Mouse (Mus musculus) cerebellum, postnatal 36 days (tissue): ENCODE results near the gene Atp5d.
A peak's percentile ranks its signal among the peaks of the same experiment; 100 is the strongest.

Experiments
- DNase-seq, 2 experiments: peaks; one replicate each; pipeline ENCODE4 v3.0.0; 2021 to 2022; ENCODE audit warnings: mixed read lengths in 2 of 2

The Atp5d gene

DNA sequence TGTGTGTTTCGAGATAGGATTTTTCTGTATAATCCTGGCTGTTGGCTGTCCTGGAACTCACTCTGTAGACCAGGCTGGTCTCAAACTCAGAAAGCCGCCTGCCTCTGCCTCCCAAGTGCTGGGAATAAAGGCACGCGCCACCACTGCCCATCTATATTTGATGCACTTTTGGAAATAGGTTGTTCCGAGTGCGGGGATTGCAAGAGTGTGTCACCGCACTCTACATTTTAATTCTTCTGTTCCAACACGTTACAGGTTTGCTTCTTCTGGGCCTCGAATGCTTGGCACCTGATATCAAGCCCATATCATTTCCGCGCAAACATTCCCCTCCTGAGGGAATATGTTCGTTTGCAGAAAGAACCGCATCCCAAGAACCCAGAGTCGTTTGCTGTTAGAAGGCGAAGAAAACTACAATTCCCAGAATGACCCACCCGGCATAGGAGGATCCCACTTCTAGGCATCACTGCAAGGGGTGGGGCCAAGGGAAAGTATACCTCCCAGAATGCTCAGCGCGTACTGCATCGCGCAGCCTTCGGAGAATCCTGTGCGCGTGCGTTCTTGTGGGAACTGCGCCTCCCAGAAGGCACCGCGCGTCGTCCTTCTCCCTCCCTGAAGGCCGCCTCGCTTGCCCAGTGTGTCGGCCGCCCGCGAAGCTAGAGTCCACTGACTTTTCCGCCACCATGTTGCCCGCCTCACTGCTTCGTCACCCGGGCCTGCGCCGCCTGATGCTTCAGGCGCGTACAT lies 3.5 kb downstream of the Atp5d start:
- DNase-seq = peak; percentile 94

DNA sequence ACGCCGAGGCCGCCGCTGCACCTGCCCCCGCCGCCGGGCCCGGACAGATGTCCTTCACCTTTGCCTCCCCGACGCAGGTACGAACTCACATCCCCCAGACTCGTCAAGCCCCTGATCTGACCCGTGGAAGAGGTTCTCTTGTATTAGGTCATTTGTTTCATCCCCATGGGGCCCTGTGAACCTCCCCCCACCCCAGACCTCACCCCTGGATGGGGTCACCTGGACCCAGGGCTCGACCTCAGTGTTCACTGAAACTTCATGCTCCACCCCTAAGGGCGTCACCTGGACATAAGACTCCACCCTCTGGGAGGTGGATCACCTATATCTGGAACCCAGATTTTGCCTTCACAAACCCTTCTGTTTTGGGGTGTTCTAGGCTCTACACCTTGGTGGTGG lies 4.1 kb downstream of the Atp5d start:
- no peak for DNase-seq

DNA sequence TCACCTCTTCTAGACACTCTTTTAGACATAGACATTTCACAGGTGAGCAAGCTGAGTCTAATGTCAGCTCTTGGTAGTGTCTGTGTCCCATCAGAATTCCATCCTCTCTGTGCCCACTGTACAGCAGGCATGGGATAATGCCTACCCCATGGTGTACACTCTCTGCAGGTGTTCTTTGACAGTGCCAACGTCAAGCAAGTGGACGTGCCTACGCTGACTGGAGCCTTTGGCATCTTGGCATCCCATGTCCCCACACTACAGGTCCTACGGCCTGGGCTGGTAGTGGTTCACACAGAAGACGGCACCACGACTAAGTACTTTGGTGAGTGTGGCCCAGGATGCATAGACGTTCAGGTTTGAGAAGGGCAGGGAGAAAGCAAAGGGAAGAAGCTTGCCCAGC lies 5.2 kb downstream of the Atp5d start:
- DNase-seq = no peak

GRCm38 (mm10) chr10:80144159-80144558 lies 5.7 kb downstream of the Atp5d start:
- no peak for DNase-seq

DNA sequence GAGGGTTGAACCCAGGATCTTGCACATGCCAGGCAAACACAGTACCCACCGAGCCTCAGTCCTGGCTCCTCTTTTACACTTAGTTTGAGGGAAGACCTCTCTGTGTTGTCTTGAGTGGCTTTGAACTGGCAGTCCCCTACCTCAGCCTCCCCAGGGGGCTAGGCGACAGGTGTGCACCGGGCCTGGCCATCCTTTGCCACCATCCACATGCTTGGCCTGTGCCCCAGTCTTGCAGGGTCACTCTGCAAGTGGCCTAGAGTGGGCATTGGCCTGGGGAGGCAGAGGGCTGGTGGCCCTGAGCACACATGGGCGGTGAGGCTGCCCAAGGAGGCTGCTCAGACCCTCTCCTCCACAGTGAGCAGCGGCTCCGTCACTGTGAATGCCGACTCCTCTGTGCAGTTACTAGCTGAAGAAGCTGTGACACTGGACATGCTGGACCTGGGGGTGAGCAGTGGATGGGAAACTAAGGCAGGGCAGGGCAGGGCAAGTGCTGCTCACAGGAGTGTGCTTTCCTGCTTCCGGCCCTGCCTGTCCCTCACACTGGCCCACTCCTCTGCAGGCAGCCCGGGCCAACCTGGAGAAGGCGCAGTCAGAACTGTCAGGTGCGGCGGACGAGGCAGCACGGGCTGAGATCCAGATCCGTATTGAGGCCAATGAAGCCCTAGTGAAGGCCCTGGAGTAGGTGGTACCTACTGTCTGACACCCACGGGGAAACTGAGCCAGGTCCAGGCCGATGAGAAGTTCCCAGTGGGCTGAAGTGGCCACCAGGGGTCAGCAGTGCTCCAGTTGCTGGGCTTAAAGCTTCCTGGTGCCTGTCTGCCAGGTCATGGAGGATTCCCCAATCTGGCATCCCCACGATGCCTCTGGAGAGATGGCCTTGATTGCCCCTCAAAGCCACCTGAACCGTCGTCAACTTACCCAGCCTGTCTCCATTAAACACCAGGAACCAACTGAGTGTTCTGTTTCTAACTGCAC lies 6.7 kb downstream of the Atp5d start:
- peak; percentile 83 to 85 for DNase-seq

DNA sequence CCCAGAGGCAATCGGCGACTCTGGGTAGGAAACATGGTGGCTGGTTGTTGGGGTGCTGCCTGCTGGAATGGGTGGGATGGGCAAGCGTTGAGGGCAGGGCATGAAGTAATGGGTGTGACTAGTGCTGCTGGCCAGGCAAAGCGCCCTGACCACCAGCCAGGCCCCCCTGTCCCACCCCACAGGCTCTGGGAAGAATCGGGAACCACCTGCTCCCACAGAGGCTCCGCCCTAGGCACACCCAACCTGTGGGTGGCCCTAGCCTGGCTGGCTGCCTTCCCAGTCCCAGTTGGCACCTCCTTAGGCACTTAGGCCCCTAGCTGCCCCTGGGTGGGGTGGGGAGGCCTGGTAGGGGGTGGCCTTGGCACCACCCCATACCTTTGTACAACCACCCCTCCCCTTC lies 7.5 kb downstream of the Atp5d start:
- DNase-seq = no peak

DNA sequence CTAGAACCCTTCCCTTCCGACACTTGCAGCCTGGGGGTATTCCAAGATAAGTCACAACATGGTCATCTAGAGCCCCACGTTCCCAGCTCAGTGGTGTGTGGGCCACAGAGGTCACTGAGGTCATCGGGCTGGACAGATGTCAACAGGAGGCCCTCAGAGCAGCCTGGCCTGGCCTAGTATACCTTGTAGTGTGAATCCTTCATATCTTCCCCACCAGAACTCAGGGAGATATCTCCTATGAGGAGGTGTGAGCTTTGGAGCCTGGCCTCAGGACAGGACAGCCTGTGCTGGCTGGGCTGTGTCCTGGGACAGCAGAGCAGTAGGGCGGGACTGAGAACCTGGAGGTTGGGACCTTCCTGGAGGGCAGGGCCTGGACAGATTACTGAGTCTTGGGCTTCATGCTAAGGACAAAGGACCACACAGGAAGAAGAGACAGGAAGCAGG lies 8.2 kb downstream of the Atp5d start:
- no peak for DNase-seq

GRCm38 (mm10) chr10:80147146-80147718 lies 8.8 kb downstream of the Atp5d start:
- DNase-seq = no peak

GRCm38 (mm10) chr10:80147719-80148601 lies 9.5 kb downstream of the Atp5d start, which contains the start of gene Midn:
Gene Midn, plus strand, starts transcription at chr10:80148272.
- peak; percentile 62 to 67 for DNase-seq

- DNase-seq = peak; percentile 91 to 95
These were observed 10.3 kb downstream of the Atp5d start for GRCm38 (mm10) chr10:80148610-80149290.

DNA sequence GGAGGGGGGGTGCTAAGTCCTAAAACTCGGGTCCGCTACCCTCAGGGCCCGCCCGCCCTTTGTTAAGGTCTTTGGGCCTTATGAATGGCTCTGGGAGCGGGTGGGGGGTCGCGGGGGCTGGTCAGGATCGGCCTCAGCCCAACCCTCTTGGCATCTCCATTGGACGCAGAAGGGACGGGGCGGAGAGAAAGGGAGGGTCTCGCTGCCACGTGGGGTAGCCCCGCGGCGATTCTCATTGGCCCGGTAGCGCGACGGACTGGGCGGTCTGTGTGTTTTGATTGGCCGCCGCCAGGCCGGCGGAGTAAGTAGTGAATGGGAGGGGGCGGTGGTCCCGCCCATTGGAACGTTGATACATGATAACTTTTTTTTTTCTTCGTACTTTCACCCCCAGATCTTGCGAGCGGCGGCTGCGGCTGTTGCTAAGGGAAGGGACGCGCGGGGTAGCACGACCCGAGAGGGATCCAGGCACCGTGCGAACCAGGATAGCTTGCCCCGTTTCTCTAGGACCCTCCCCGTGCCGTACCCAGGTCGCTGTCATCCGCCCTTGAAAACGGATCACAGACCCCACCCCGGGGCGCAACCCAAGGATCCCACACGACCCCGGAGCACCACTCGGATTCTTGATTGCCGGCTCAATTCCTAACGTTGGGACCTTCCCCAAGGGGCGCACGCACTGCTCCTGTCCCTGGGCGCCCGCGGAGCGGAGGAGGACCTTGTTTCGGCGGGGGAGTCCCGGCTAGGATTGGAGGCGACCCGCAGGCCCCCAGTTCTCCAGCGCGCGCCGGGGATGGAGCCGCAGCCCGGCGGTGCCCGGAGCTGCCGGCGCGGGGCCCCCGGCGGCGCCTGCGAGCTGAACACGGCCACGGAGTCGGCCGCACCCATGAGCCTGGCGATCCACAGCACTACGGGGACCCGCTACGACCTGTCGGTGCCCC lies 11.1 kb downstream of the Atp5d start:
- peak; percentile 95 to 97 for DNase-seq

GRCm38 (mm10) chr10:80150226-80151210 lies 12.1 kb downstream of the Atp5d start:
- peak; percentile 57 to 66 for DNase-seq

- peak in 1 of 2 experiments; percentile 51 for DNase-seq
These were observed 13.0 kb downstream of the Atp5d start for GRCm38 (mm10) chr10:80151211-80152034.

DNA sequence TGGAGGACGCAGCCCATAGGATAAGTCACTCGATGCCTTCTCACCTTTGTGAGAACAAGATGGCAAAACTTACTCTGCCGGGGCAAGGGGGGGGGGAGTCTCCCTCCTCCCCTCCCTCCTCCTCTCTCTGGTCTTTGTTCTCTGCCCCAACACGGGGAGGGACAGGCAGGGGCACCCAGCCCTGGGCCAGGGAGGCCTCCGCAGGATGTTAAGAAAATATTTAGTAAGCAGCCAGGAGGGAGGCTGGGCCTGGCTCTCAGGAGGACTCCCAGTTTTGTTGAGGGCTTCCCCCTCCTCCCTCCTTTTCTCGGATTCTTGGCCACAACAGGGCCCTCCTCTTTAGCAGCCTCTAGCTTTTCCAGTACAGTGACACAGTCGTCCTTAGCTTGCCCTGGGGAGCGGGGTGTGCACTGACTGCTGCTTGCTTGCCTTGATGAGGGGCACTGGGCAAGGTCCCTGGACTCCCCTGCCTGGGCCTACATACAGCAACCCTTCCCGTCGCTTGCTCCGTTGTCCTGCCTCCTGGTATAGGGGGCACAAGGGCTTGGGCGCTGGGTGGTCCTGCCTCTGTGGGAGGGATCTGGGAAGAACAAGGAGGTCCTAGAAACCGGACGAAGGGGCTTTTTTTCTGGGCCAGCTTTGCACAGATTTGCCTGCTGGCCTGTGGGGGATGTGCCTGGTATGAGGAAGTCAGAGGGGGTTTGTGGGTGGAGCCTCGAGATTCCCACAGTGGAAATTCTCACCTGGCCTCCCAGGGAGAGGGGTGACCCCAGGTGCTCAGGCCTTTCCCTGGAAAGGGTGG lies 13.8 kb downstream of the Atp5d start:
- DNase-seq = no peak

DNA sequence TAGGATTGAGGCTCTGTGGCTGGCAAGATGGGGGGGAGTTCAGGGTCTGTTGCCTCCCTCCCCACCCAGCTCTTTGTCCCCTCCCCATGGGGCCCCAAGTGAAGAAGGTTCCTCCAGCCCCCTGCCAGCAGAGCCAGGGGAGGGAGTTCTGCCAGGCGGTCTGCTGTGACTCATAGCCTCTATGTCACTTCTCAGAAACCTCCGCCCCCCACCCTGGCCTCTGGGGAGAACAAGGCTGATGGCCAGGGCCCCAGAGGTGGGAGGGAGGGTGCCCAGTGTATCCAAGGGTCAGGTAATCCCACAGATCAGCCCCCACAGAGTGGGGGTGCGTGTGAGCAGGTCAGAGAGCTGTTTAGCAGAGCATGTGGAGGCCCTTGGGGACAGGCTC lies 14.4 kb downstream of the Atp5d start:
- DNase-seq = no peak

DNA sequence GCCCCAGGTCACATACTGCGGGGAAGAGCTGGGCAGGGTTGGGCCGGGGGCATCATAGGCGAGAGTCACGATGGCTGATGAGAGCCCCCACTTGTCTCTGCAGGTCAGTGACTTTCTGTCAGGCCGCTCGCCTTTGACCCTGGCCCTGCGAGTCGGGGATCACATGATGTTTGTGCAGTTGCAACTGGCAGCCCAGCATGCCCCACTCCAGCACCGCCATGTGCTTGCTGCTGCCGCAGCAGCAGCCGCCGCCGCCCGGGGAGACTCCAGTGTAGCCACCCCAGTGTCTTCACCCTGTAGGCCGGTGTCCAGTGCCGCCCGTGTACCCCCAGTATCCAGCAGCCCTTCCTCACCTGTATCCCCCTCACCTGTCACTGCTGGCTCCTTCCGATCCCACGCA lies 15.3 kb downstream of the Atp5d start:
- DNase-seq = no peak

- no peak for DNase-seq
These were observed 16.0 kb downstream of the Atp5d start for GRCm38 (mm10) chr10:80154384-80154783.
